Mouse (Mus musculus): ENCODE results near the gene Olfr1279.

Gene Olfr1279

GRCm38 (mm10) chr2:111300374-111300773 is at the start of gene Olfr1279:
TSS of gene Olfr1279 (plus strand) at chr2:111300635.
- DNase-seq: no peak

GRCm38 (mm10) chr2:111254216-111254615 is 46.2 kb upstream of the Olfr1279 start, which contains the start of gene Olfr1276:
TSS of gene Olfr1276 (plus strand) at chr2:111254516.
- DNase-seq: no peak

- DNase-seq: no peak
Measured at GRCm38 (mm10) chr2:111274006-111274405, 26.4 kb upstream of the Olfr1279 start, which contains the start of gene Olfr1277. TSS of gene Olfr1277 (minus strand) at chr2:111274106.

- no peak for DNase-seq
Measured at GRCm38 (mm10) chr2:111289836-111290235, 10.6 kb upstream of the Olfr1279 start, which contains the start of gene Olfr1278. TSS of gene Olfr1278 (plus strand) at chr2:111290136.

- no peak for DNase-seq
Measured at GRCm38 (mm10) chr2:111298541-111298940, 1.9 kb upstream of the Olfr1279 start.

GRCm38 (mm10) chr2:111313717-111314116 is 13.3 kb downstream of the Olfr1279 start, which contains the start of gene Olfr1280:
TSS of gene Olfr1280 (plus strand) at chr2:111314017.
- no peak for DNase-seq

- no peak for DNase-seq
Measured at GRCm38 (mm10) chr2:111326220-111326619, 25.8 kb downstream of the Olfr1279 start, which contains the start of gene Olfr1281. TSS of gene Olfr1281 (plus strand) at chr2:111326520.

GRCm38 (mm10) chr2:111333721-111334120 is 33.3 kb downstream of the Olfr1279 start:
- peak; percentile 3 for DNase-seq

GRCm38 (mm10) chr2:111335976-111336375 is 35.5 kb downstream of the Olfr1279 start, which contains the start of gene Olfr1282:
TSS of gene Olfr1282 (minus strand) at chr2:111336076.
- no peak for DNase-seq

All from right cerebral cortex, adult 18-20 months (tissue).